Comparison of ENCODE assay signal across 14 mouse cellular contexts in the genomic region with DNA sequence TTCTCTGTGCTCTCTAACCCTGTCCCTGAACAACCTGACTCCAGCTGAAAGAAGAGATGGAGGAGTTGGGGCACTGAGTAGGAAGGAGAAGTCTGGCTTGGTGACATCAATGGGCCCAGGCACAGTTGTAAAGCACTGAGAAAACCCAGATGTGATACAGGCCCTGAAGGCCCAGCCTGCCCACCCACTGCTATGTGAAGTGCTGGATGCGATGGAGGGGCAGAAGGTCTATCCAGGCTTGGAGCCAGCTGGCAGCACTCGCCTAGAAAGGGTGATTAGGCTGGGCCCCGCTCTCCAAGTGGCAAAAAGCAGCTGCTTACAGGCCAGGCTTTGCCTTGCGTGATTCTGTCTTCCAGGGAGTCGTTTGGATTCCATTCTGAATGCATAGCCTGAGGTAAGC. TPM values are rescaled to one million over a fixed set of nuclear protein-coding genes. Genes with fewer than 3 reads are reported as not detected.
DNase-seq lines count a peak whose midpoint lies in the region; ATAC-seq and TF ChIP-seq lines count a peak whose summit lies in the region.
"Had no signal": no experiment of that assay in that cellular context is flagged by ENCODE, and none has a peak within 500 bp of the region (broad histone marks: within the 10 kb centered on the region; RNA-seq: fewer than 3 reads in every experiment).

No protein-coding gene starts in this region.

- H3K4me3 ChIP-seq in forebrain, embryonic 13.5 days: no peak overlapping the region
- H3K4me3 ChIP-seq in forebrain, embryonic 11.5 days (ENCODE audit: low read depth, low read length): no peak overlapping the region
- H3K4me3 ChIP-seq in kidney, embryonic 14.5 days (ENCODE audit: low read length): no peak overlapping the region
- no peak overlapping the region for H3K4me3 ChIP-seq in midbrain, postnatal 0 days (ENCODE audit: low read depth, low read length)
- H3K4me3 ChIP-seq in midbrain, embryonic 15.5 days: no peak overlapping the region
- H3K4me3 ChIP-seq in hindbrain, embryonic 16.5 days (ENCODE audit: low read length): no peak overlapping the region
- H3K4me3 ChIP-seq: liver, embryonic 12.5 days had no signal

- ATAC-seq in forebrain, embryonic 13.5 days: peak; percentile 45; the same call in 1 of the 2 replicates
- ATAC-seq in forebrain, embryonic 11.5 days (replicated peaks; ENCODE audit: low FRiP score): no peak
- 0 out of 2 replicates have a peak, but pooled peaks have one; percentile 50 for ATAC-seq in kidney, embryonic 14.5 days (ENCODE audit: low FRiP score, low TSS enrichment)
- no peak for ATAC-seq in midbrain, postnatal 0 days (ENCODE audit: low FRiP score)
- no peak for ATAC-seq in midbrain, embryonic 15.5 days (replicated peaks)
- peak; percentile 88 for ATAC-seq in hindbrain, embryonic 16.5 days
- ATAC-seq: liver, embryonic 12.5 days; midbrain, embryonic 16.5 days; Patski had no signal

- H3K36me3 ChIP-seq in forebrain, embryonic 13.5 days (ENCODE audit: poor library complexity, severe bottlenecking): no peaks in the 10 kb centered on the region
- no peaks in the 10 kb centered on the region for H3K36me3 ChIP-seq in forebrain, embryonic 11.5 days (ENCODE audit: control insufficient read depth, insufficient read depth, low read length)
- H3K36me3 ChIP-seq in kidney, embryonic 14.5 days (ENCODE audit: control insufficient read depth, insufficient read depth, low read length): no peaks in the 10 kb centered on the region
- no peaks in the 10 kb centered on the region for H3K36me3 ChIP-seq in midbrain, postnatal 0 days (ENCODE audit: insufficient read depth, low read length)
- no peaks in the 10 kb centered on the region for H3K36me3 ChIP-seq in midbrain, embryonic 15.5 days (replicated peaks)
- H3K36me3 ChIP-seq in hindbrain, embryonic 16.5 days (ENCODE audit: control insufficient read depth, insufficient read depth, low read length): no peaks in the 10 kb centered on the region
- H3K36me3 ChIP-seq: liver, embryonic 12.5 days had no signal

- H3K4me2 ChIP-seq in forebrain, embryonic 13.5 days: no peak overlapping the region
- H3K4me2 ChIP-seq in forebrain, embryonic 11.5 days (ENCODE audit: low read depth, low read length, severe bottlenecking): no peak overlapping the region
- no peak overlapping the region for H3K4me2 ChIP-seq in kidney, embryonic 14.5 days (replicated peaks; ENCODE audit: low read depth, low read length)
- no peak overlapping the region for H3K4me2 ChIP-seq in midbrain, postnatal 0 days (ENCODE audit: low read depth, low read length, poor library complexity, severe bottlenecking)
- H3K4me2 ChIP-seq in midbrain, embryonic 15.5 days: no peak overlapping the region
- H3K4me2 ChIP-seq in hindbrain, embryonic 16.5 days (ENCODE audit: low read length): no peak overlapping the region
- H3K4me2 ChIP-seq: liver, embryonic 12.5 days had no signal

- no peak for TF ChIP-seq CTCF in midbrain, postnatal 0 days (IDR thresholded peaks at IDR 0.05)

- H3K4me1 ChIP-seq in forebrain, embryonic 13.5 days: no peaks in the 10 kb centered on the region
- no peaks in the 10 kb centered on the region for H3K4me1 ChIP-seq in forebrain, embryonic 11.5 days (replicated peaks; ENCODE audit: control insufficient read depth, insufficient read depth, low read length)
- no peaks in the 10 kb centered on the region for H3K4me1 ChIP-seq in kidney, embryonic 14.5 days (ENCODE audit: control insufficient read depth, insufficient read depth, low read length)
- H3K4me1 ChIP-seq in midbrain, postnatal 0 days (ENCODE audit: insufficient read depth, low read length): no peaks in the 10 kb centered on the region
- no peaks in the 10 kb centered on the region for H3K4me1 ChIP-seq in midbrain, embryonic 15.5 days
- no peaks in the 10 kb centered on the region for H3K4me1 ChIP-seq in hindbrain, embryonic 16.5 days (ENCODE audit: control insufficient read depth, insufficient read depth, low read depth, low read length)
- H3K4me1 ChIP-seq: liver, embryonic 12.5 days had no signal

- no peaks in the 10 kb centered on the region for H3K27me3 ChIP-seq in forebrain, embryonic 13.5 days
- H3K27me3 ChIP-seq in forebrain, embryonic 11.5 days (ENCODE audit: control insufficient read depth, insufficient read depth, low read length): no peaks in the 10 kb centered on the region
- H3K27me3 ChIP-seq in kidney, embryonic 14.5 days (ENCODE audit: control insufficient read depth, insufficient read depth, low read length): no peaks in the 10 kb centered on the region
- no peaks in the 10 kb centered on the region for H3K27me3 ChIP-seq in midbrain, postnatal 0 days (ENCODE audit: insufficient read depth, low read length)
- no peaks in the 10 kb centered on the region for H3K27me3 ChIP-seq in midbrain, embryonic 15.5 days (replicated peaks)
- no peaks in the 10 kb centered on the region for H3K27me3 ChIP-seq in hindbrain, embryonic 16.5 days (replicated peaks; ENCODE audit: control insufficient read depth, insufficient read depth, low read length)
- H3K27me3 ChIP-seq: liver, embryonic 12.5 days; Patski had no signal

- no peak overlapping the region for H3K27ac ChIP-seq in forebrain, embryonic 13.5 days
- H3K27ac ChIP-seq in forebrain, embryonic 11.5 days (ENCODE audit: low read depth, low read length): no peak overlapping the region
- no peak overlapping the region for H3K27ac ChIP-seq in kidney, embryonic 14.5 days (ENCODE audit: low read depth, low read length)
- H3K27ac ChIP-seq in midbrain, postnatal 0 days (ENCODE audit: low read depth, low read length): no peak overlapping the region
- H3K27ac ChIP-seq in midbrain, embryonic 15.5 days: no peak overlapping the region
- H3K27ac ChIP-seq in hindbrain, embryonic 16.5 days (ENCODE audit: low read depth, low read length): no peak overlapping the region
- H3K27ac ChIP-seq: liver, embryonic 12.5 days had no signal

- no peaks in the 10 kb centered on the region for H3K9me3 ChIP-seq in forebrain, embryonic 13.5 days (replicated peaks)
- no peaks in the 10 kb centered on the region for H3K9me3 ChIP-seq in forebrain, embryonic 11.5 days (ENCODE audit: control insufficient read depth, low read length)
- no peaks in the 10 kb centered on the region for H3K9me3 ChIP-seq in kidney, embryonic 14.5 days (ENCODE audit: control insufficient read depth, low read length)
- no peaks in the 10 kb centered on the region for H3K9me3 ChIP-seq in midbrain, postnatal 0 days (ENCODE audit: low read length)
- H3K9me3 ChIP-seq in midbrain, embryonic 15.5 days: no peaks in the 10 kb centered on the region
- H3K9me3 ChIP-seq in hindbrain, embryonic 16.5 days (ENCODE audit: control insufficient read depth, low read length): no peaks in the 10 kb centered on the region; the same call in 1 of the 2 replicates
- H3K9me3 ChIP-seq: liver, embryonic 12.5 days had no signal

- no peak for DNase-seq in forebrain, embryonic 11.5 days (ENCODE audit: low spot score)
- no peak for DNase-seq in kidney, adult 9 months
- peak; percentile 58 for DNase-seq in midbrain, postnatal 0 days (ENCODE audit: low spot score)
- DNase-seq in liver: no peak
- DNase-seq: adrenal gland, postnatal 10 days; cerebellum, adult 9-11 months; gastrocnemius, postnatal 10 days had no signal

- WGBS in forebrain, embryonic 13.5 days: 59% methylated on average over 5 of the region's 5 CpGs
- WGBS in forebrain, embryonic 11.5 days: 85% methylated on average over 5 of the region's 5 CpGs
- 80% methylated on average over 5 of the region's 5 CpGs for WGBS in kidney, embryonic 14.5 days
- 68% methylated on average over 5 of the region's 5 CpGs for WGBS in midbrain, postnatal 0 days
- 70% methylated on average over 5 of the region's 5 CpGs for WGBS in midbrain, embryonic 15.5 days
- WGBS in hindbrain, embryonic 16.5 days: 52% methylated on average over 5 of the region's 5 CpGs

- H3K9ac ChIP-seq in forebrain, embryonic 13.5 days: no peak overlapping the region
- H3K9ac ChIP-seq in forebrain, embryonic 11.5 days (ENCODE audit: low read length): no peak overlapping the region
- no peak overlapping the region for H3K9ac ChIP-seq in kidney, embryonic 14.5 days (ENCODE audit: low read depth, low read length)
- no peak overlapping the region for H3K9ac ChIP-seq in midbrain, postnatal 0 days (replicated peaks; ENCODE audit: low read length, poor library complexity, severe bottlenecking)
- no peak overlapping the region for H3K9ac ChIP-seq in midbrain, embryonic 15.5 days
- H3K9ac ChIP-seq in hindbrain, embryonic 16.5 days (ENCODE audit: low read depth, low read length): no peak overlapping the region
- H3K9ac ChIP-seq: liver, embryonic 12.5 days had no signal

RNA-seq across cellular contexts. Expression of gene Rasd2, which starts 44.4 kb away (rescaled TPM):
- 0.18 and 0.31 TPM in 2 replicates for polyA plus RNA-seq in forebrain, embryonic 13.5 days (2015; fragmentation: Nextera tagmentation; extraction: Ambion mirVana)
- polyA plus RNA-seq in forebrain, embryonic 11.5 days (2014; fragmentation: Nextera tagmentation; extraction: Ambion mirVana): not detected in 2 replicates
- polyA plus RNA-seq in kidney, embryonic 14.5 days (2014; fragmentation: Nextera tagmentation; extraction: Ambion mirVana): 1.2 and 1.9 TPM in 2 replicates
- 10.1 and 14.4 TPM in 2 replicates for total RNA-seq in midbrain, postnatal 0 days (2014; rRNA removed)
- 4.5 and 5.5 TPM in 2 replicates for polyA plus RNA-seq in midbrain, postnatal 0 days (2015; fragmentation: Nextera tagmentation; extraction: Ambion mirVana)
- polyA plus RNA-seq in midbrain, embryonic 15.5 days (2015; fragmentation: Nextera tagmentation; extraction: Ambion mirVana): 3.3 and 4.2 TPM in 2 replicates
- 4.0 and 4.1 TPM in 2 replicates for polyA plus RNA-seq in hindbrain, embryonic 16.5 days (2015; fragmentation: Nextera tagmentation; extraction: Ambion mirVana)

RNA-seq across cellular contexts. Expression of gene Mcm5, which starts 60.0 kb away (rescaled TPM):
- 132 and 151 TPM in 2 replicates for polyA plus RNA-seq in forebrain, embryonic 13.5 days (2015; fragmentation: Nextera tagmentation; extraction: Ambion mirVana)
- polyA plus RNA-seq in forebrain, embryonic 11.5 days (2014; fragmentation: Nextera tagmentation; extraction: Ambion mirVana): 249 and 272 TPM in 2 replicates
- polyA plus RNA-seq in kidney, embryonic 14.5 days (2014; fragmentation: Nextera tagmentation; extraction: Ambion mirVana): 133 and 188 TPM in 2 replicates
- total RNA-seq in midbrain, postnatal 0 days (2014; rRNA removed): 17.8 and 18.3 TPM in 2 replicates
- polyA plus RNA-seq in midbrain, postnatal 0 days (2015; fragmentation: Nextera tagmentation; extraction: Ambion mirVana): 13.7 and 15.1 TPM in 2 replicates
- 34.0 and 34.2 TPM in 2 replicates for polyA plus RNA-seq in midbrain, embryonic 15.5 days (2015; fragmentation: Nextera tagmentation; extraction: Ambion mirVana)
- 32.8 and 40.2 TPM in 2 replicates for polyA plus RNA-seq in hindbrain, embryonic 16.5 days (2015; fragmentation: Nextera tagmentation; extraction: Ambion mirVana)

Comparison
In these comparisons a context has a peak if more than half of its experiments do, and no peak if none do; other contexts are left out.
1. ATAC-seq: peak in forebrain, embryonic 13.5 days (single experiment), kidney, embryonic 14.5 days (single experiment) and hindbrain, embryonic 16.5 days (single experiment); none in forebrain, embryonic 11.5 days (single experiment), midbrain, postnatal 0 days (single experiment) and midbrain, embryonic 15.5 days (single experiment).